Comparison of ENCODE assay signal across 26 mouse cellular contexts in the genomic region with DNA sequence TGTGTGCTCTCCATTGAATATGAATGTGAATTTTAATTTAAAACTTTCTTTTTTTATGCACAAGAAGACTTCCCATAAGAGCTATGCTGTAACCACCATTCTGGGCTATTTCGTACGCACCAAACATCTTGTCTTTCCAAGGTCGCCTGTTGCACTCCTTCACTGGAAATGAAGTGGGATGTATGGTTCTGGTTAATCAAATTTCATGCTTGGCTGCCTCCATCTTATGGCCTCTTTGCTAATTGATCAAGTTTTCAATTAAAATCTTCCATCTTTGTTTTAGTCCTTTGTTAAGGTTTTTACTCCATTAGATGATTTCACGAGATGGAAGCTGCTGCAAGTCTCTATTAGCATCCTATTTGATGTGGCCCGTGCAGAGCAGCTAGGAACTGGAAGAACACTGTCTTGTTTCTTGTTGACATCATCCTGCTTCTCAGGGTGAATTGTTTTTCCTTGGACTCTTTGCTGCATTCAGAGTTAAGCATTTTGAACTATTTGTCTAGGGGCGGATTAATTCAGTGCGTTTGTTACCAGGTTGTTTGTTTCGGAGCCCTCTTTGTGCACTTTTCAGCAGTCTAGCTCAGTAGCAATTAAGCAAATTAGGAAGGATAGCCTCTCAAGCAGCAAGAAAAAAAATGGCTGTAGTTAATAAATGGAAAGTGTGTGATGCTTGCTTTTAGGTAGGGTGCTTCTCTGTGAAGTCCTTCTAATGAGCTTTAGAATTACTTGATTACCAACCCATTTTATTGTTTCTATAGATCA.
DNase-seq lines count a peak whose midpoint lies in the region; ATAC-seq and TF ChIP-seq lines count a peak whose summit lies in the region.
"Had no signal": no experiment of that assay in that cellular context is flagged by ENCODE, and none has a peak within 500 bp of the region (broad histone marks: within the 10 kb centered on the region; RNA-seq: fewer than 3 reads in every experiment).

No protein-coding gene starts in this region.

- no peaks in the 10 kb centered on the region for H3K4me1 ChIP-seq in midbrain, embryonic 14.5 days (ENCODE audit: control insufficient read depth, insufficient read depth, low read length)
- no peaks in the 10 kb centered on the region for H3K4me1 ChIP-seq in midbrain, postnatal 0 days (ENCODE audit: insufficient read depth, low read length)
- H3K4me1 ChIP-seq in forebrain, embryonic 14.5 days (ENCODE audit: control insufficient read depth, insufficient read depth, low read length), result peaks cover 4% of the 10 kb centered on the region; the same call in 1 of the 2 replicates
- no peaks in the 10 kb centered on the region for H3K4me1 ChIP-seq in kidney, embryonic 14.5 days (ENCODE audit: control insufficient read depth, insufficient read depth, low read length)
- H3K4me1 ChIP-seq: hindbrain, embryonic 15.5 days; intestine, embryonic 15.5 days; limb, embryonic 12.5 days; midbrain, embryonic 15.5 days had no signal

- no peaks in the 10 kb centered on the region for H3K27me3 ChIP-seq in midbrain, embryonic 14.5 days (ENCODE audit: control insufficient read depth, insufficient read depth, low read length)
- H3K27me3 ChIP-seq in midbrain, postnatal 0 days (ENCODE audit: insufficient read depth, low read length), result no peaks in the 10 kb centered on the region
- H3K27me3 ChIP-seq in forebrain, embryonic 14.5 days (replicated peaks; ENCODE audit: control insufficient read depth, insufficient read depth, low read length), result peaks cover 11% of the 10 kb centered on the region; the same call in 1 of the 2 replicates
- H3K27me3 ChIP-seq in kidney, embryonic 14.5 days (ENCODE audit: control insufficient read depth, insufficient read depth, low read length), result no peaks in the 10 kb centered on the region
- H3K27me3 ChIP-seq: embryonic facial prominence, embryonic 12.5 days; hindbrain, embryonic 15.5 days; intestine, embryonic 15.5 days; limb, embryonic 12.5 days; midbrain, embryonic 15.5 days had no signal

- no peak overlapping the region for H3K27ac ChIP-seq in midbrain, embryonic 14.5 days (replicated peaks; ENCODE audit: low read depth, low read length)
- no peak overlapping the region for H3K27ac ChIP-seq in midbrain, postnatal 0 days (ENCODE audit: low read depth, low read length)
- H3K27ac ChIP-seq in forebrain, embryonic 14.5 days (ENCODE audit: low read depth, low read length), result no peak overlapping the region
- no peak overlapping the region for H3K27ac ChIP-seq in kidney, embryonic 14.5 days (ENCODE audit: low read depth, low read length)
- H3K27ac ChIP-seq: embryonic facial prominence, embryonic 12.5 days; hindbrain, embryonic 15.5 days; intestine, embryonic 15.5 days; limb, embryonic 12.5 days; midbrain, embryonic 15.5 days had no signal

- intact Hi-C loops in heart, postnatal 10 days (cut with DNase I), result no loop called here

- H3K9me3 ChIP-seq in midbrain, embryonic 14.5 days (ENCODE audit: control insufficient read depth, low read length), result no peaks in the 10 kb centered on the region
- H3K9me3 ChIP-seq in midbrain, postnatal 0 days (ENCODE audit: low read length), result no peaks in the 10 kb centered on the region
- H3K9me3 ChIP-seq in forebrain, embryonic 14.5 days (replicated peaks; ENCODE audit: control insufficient read depth, low read length), result no peaks in the 10 kb centered on the region
- no peaks in the 10 kb centered on the region for H3K9me3 ChIP-seq in kidney, embryonic 14.5 days (ENCODE audit: control insufficient read depth, low read length)
- H3K9me3 ChIP-seq: embryonic facial prominence, embryonic 12.5 days; hindbrain, embryonic 15.5 days; intestine, embryonic 15.5 days; limb, embryonic 12.5 days; midbrain, embryonic 15.5 days had no signal

- no peak for TF ChIP-seq CTCF in midbrain, postnatal 0 days (IDR thresholded peaks at IDR 0.05)

- no peak overlapping the region for H3K4me3 ChIP-seq in midbrain, embryonic 14.5 days (replicated peaks; ENCODE audit: low read depth, low read length)
- H3K4me3 ChIP-seq in midbrain, postnatal 0 days (ENCODE audit: low read depth, low read length), result no peak overlapping the region
- H3K4me3 ChIP-seq in forebrain, embryonic 14.5 days (ENCODE audit: low read depth, low read length), result no peak overlapping the region
- no peak overlapping the region for H3K4me3 ChIP-seq in kidney, embryonic 14.5 days (ENCODE audit: low read length)
- H3K4me3 ChIP-seq: embryonic facial prominence, embryonic 12.5 days; erythroblast, embryonic 14.5 days; hindbrain, embryonic 15.5 days; intestine, embryonic 15.5 days; limb, embryonic 12.5 days; midbrain, embryonic 15.5 days; myocyte had no signal

- 64% methylated on average over 8 of the region's 8 CpGs for WGBS in midbrain, embryonic 14.5 days
- WGBS in midbrain, postnatal 0 days, result 64% methylated on average over 8 of the region's 8 CpGs
- WGBS in forebrain, embryonic 14.5 days, result 8% methylated on average over 8 of the region's 8 CpGs
- WGBS in kidney, embryonic 14.5 days, result 88% methylated on average over 8 of the region's 8 CpGs

- H3K4me2 ChIP-seq in midbrain, embryonic 14.5 days (ENCODE audit: low read length), result no peak overlapping the region
- no peak overlapping the region for H3K4me2 ChIP-seq in midbrain, postnatal 0 days (ENCODE audit: low read depth, low read length, poor library complexity, severe bottlenecking)
- no peak overlapping the region for H3K4me2 ChIP-seq in forebrain, embryonic 14.5 days (ENCODE audit: low read length)
- H3K4me2 ChIP-seq in kidney, embryonic 14.5 days (replicated peaks; ENCODE audit: low read depth, low read length), result no peak overlapping the region
- H3K4me2 ChIP-seq: embryonic facial prominence, embryonic 12.5 days; heart, embryonic 11.5 days; hindbrain, embryonic 15.5 days; intestine, embryonic 15.5 days; limb, embryonic 12.5 days; liver, embryonic 11.5 days; midbrain, embryonic 15.5 days had no signal

- DNase-seq in frontal cortex, postnatal 10 days (ENCODE audit: low spot score in 2 of 2), result no peak
- peak; percentile 6 for DNase-seq in midbrain, embryonic 14.5 days
- no peak for DNase-seq in midbrain, postnatal 0 days (ENCODE audit: low spot score)
- peak; percentile 85 for DNase-seq in forebrain, embryonic 14.5 days (ENCODE audit: low spot score)
- no peak for DNase-seq in heart, postnatal 10 days
- DNase-seq: adrenal gland, postnatal 25 days; cerebellum, adult 9-10 months; gastrocnemius, postnatal 10 days; heart, adult 11 months; kidney, adult 8-10 months; kidney, postnatal 14 days; lung, adult 18-20 months; lung, postnatal 10 days; right cerebral cortex, postnatal 25 days; spleen, adult 18-20 months had no signal

- 0 out of 2 replicates have a peak, but pooled peaks have one; percentile 31 for ATAC-seq in frontal cortex, adult (ENCODE audit: low TSS enrichment)
- ATAC-seq in midbrain, embryonic 14.5 days (ENCODE audit: low FRiP score, low TSS enrichment), result no peak; the same call in 1 of the 2 replicates
- no peak for ATAC-seq in midbrain, postnatal 0 days (ENCODE audit: low FRiP score)
- peak; percentile 91 for ATAC-seq in forebrain, embryonic 14.5 days
- ATAC-seq in kidney, embryonic 14.5 days (ENCODE audit: low FRiP score, low TSS enrichment), result no peak
- ATAC-seq: intestine, embryonic 15.5 days; midbrain, embryonic 15.5 days had no signal

- no peak overlapping the region for H3K9ac ChIP-seq in midbrain, embryonic 14.5 days (replicated peaks; ENCODE audit: low read length)
- no peak overlapping the region for H3K9ac ChIP-seq in midbrain, postnatal 0 days (replicated peaks; ENCODE audit: low read length, poor library complexity, severe bottlenecking)
- H3K9ac ChIP-seq in forebrain, embryonic 14.5 days (ENCODE audit: low read length), result no peak overlapping the region
- no peak overlapping the region for H3K9ac ChIP-seq in kidney, embryonic 14.5 days (ENCODE audit: low read depth, low read length)
- H3K9ac ChIP-seq: embryonic facial prominence, embryonic 12.5 days; hindbrain, embryonic 15.5 days; intestine, embryonic 15.5 days; limb, embryonic 12.5 days; midbrain, embryonic 15.5 days had no signal

- H3K36me3 ChIP-seq in midbrain, embryonic 14.5 days (ENCODE audit: control insufficient read depth, insufficient read depth, low read length), result no peaks in the 10 kb centered on the region
- H3K36me3 ChIP-seq in midbrain, postnatal 0 days (ENCODE audit: insufficient read depth, low read length), result no peaks in the 10 kb centered on the region
- H3K36me3 ChIP-seq in forebrain, embryonic 14.5 days (ENCODE audit: control insufficient read depth, insufficient read depth, low read length), result no peaks in the 10 kb centered on the region
- H3K36me3 ChIP-seq in kidney, embryonic 14.5 days (ENCODE audit: control insufficient read depth, insufficient read depth, low read length), result no peaks in the 10 kb centered on the region
- H3K36me3 ChIP-seq: embryonic facial prominence, embryonic 12.5 days; hindbrain, embryonic 15.5 days; intestine, embryonic 15.5 days; limb, embryonic 12.5 days; midbrain, embryonic 15.5 days had no signal

Comparison
In these comparisons a context has a peak if more than half of its experiments do, and no peak if none do; other contexts are left out.
1. DNase-seq: peak in midbrain, embryonic 14.5 days (single experiment) and forebrain, embryonic 14.5 days (single experiment); none in frontal cortex, postnatal 10 days (0 of 2), midbrain, postnatal 0 days (single experiment) and heart, postnatal 10 days (0 of 2).
2. ATAC-seq: peak in frontal cortex, adult (single experiment) and forebrain, embryonic 14.5 days (single experiment); none in midbrain, embryonic 14.5 days (single experiment), midbrain, postnatal 0 days (single experiment) and kidney, embryonic 14.5 days (single experiment).